Mouse (Mus musculus): ENCODE measurements around the gene Camk1d. TPM values are rescaled to one million over a fixed set of nuclear protein-coding genes. Genes with fewer than 3 reads are reported as not detected.

Camk1d gene
- total and polyA plus RNA-seq, 3 experiments: 4.6 to 12.4 (median 4.8) TPM

GRCm38 (mm10) chr2:5598533-5598932 lies 115.8 kb downstream of the Camk1d start:
- Histone ChIP-seq H3K4me2 (ENCODE audit: insufficient read depth, low read depth, poor library complexity, severe bottlenecking) (no peak overlapping the region), H3K36me3 (replicated peaks in 1 of 2; ENCODE audit: control insufficient read depth in 1 of 2, insufficient read depth in 1 of 2, low read length in 1 of 2) (peaks cover 0 to 7% of the 10 kb centered on the region in 2 experiments), H3K27me3 (replicated peaks) (no peaks in the 10 kb centered on the region), H3K9me3 (replicated peaks; ENCODE audit: low read length) (no peaks in the 10 kb centered on the region), H3K4me3 (replicated peaks in 1 of 3; ENCODE audit: low read depth in 2 of 3, low read length in 2 of 3, poor library complexity in 1 of 3) (no peak overlapping the region), H3K27ac (ENCODE audit: insufficient read depth, low read depth) (no peak overlapping the region), H3K4me1 (ENCODE audit: control insufficient read depth in 1 of 2, insufficient read depth in 2 of 2) (peaks cover 27 to 87% of the 10 kb centered on the region in 2 experiments), H3K9ac (ENCODE audit: insufficient read depth, low read depth) (no peak overlapping the region), H3K79me2 (replicated peaks; ENCODE audit: control insufficient read depth, extremely low read depth, insufficient read depth, poor library complexity, severe bottlenecking) (no peaks in the 10 kb centered on the region)
- TF ChIP-seq ELF1 (IDR thresholded peaks at IDR 0.05; ENCODE audit: low read depth, low read length): no peak
- no peak for TF ChIP-seq UBTF (IDR thresholded peaks at IDR 0.05; ENCODE audit: low read depth, low read length)
- TF ChIP-seq GABPA (IDR thresholded peaks at IDR 0.05; ENCODE audit: insufficient replicate concordance, low read depth, low read length): no peak
- TF ChIP-seq MEF2A (IDR thresholded peaks at IDR 0.05; ENCODE audit: borderline replicate concordance, low read depth, low read length): no peak
- no peak for TF ChIP-seq JUND (conservative IDR thresholded peaks at IDR 0.05; ENCODE audit: low read depth, low read length)
- TF ChIP-seq ETS1 (conservative IDR thresholded peaks at IDR 0.05; ENCODE audit: low read depth, low read length): no peak
- no peak for DNase-seq (ENCODE audit: extremely low read depth)
- in situ Hi-C loops (cut with MboI; ENCODE audit: low pct_ligation_motif_present, low pct_unique_long_range_greater_than_20kb, low sequenced_read_pairs) (no loop called here), dilution Hi-C loops (cut with MboI; ENCODE audit: extremely low pct_ligation_motif_present, extremely low pct_unique_long_range_greater_than_20kb, low sequenced_read_pairs) (no loop called here)

GRCm38 (mm10) chr2:5596882-5597281 lies 117.4 kb downstream of the Camk1d start:
- in situ Hi-C loops (cut with MboI; ENCODE audit: low pct_ligation_motif_present, low pct_unique_long_range_greater_than_20kb, low sequenced_read_pairs) (no loop called here), dilution Hi-C loops (cut with MboI; ENCODE audit: extremely low pct_ligation_motif_present, extremely low pct_unique_long_range_greater_than_20kb, low sequenced_read_pairs) (no loop called here)
- H3K4me1 ChIP-seq (ENCODE audit: control insufficient read depth in 1 of 2, insufficient read depth in 2 of 2): peaks cover 32 to 90% of the 10 kb centered on the region in 2 experiments
- H3K4me3 ChIP-seq (replicated peaks in 1 of 3; ENCODE audit: low read depth in 2 of 3, low read length in 2 of 3, poor library complexity in 1 of 3): no peak overlapping the region
- H3K4me2 ChIP-seq (ENCODE audit: insufficient read depth, low read depth, poor library complexity, severe bottlenecking): no peak overlapping the region
- H3K79me2 ChIP-seq (replicated peaks; ENCODE audit: control insufficient read depth, extremely low read depth, insufficient read depth, poor library complexity, severe bottlenecking): no peaks in the 10 kb centered on the region
- H3K9ac ChIP-seq (ENCODE audit: insufficient read depth, low read depth): no peak overlapping the region
- no peak overlapping the region for H3K27ac ChIP-seq (ENCODE audit: insufficient read depth, low read depth)
- TF ChIP-seq KAT2A (IDR thresholded peaks at IDR 0.05; ENCODE audit: insufficient replicate concordance, low read length): no peak
- TF ChIP-seq SIN3A (IDR thresholded peaks at IDR 0.05; ENCODE audit: low read length): no peak
- no peak for TF ChIP-seq IRF4 (IDR thresholded peaks at IDR 0.05; ENCODE audit: low read depth, low read length)
- no peak for TF ChIP-seq EP300 (IDR thresholded peaks at IDR 0.05; ENCODE audit: low read length)
- no peak for TF ChIP-seq ETS1 (conservative IDR thresholded peaks at IDR 0.05; ENCODE audit: low read depth, low read length)
- TF ChIP-seq UBTF (IDR thresholded peaks at IDR 0.05; ENCODE audit: low read depth, low read length): no peak
- TF ChIP-seq CTCF (conservative IDR thresholded peaks at IDR 0.05 in 1 of 2, IDR thresholded peaks at IDR 0.05 in 1 of 2; ENCODE audit: low read depth in 2 of 2, low read length in 2 of 2): no peak
- no peak for TF ChIP-seq MXI1 (IDR thresholded peaks at IDR 0.05; ENCODE audit: low read depth, low read length)
- TF ChIP-seq CHD2 (IDR thresholded peaks at IDR 0.05; ENCODE audit: low read length): no peak
- TF ChIP-seq RCOR1 (conservative IDR thresholded peaks at IDR 0.05; ENCODE audit: low read depth, low read length): no peak
- no peak for TF ChIP-seq MAZ (IDR thresholded peaks at IDR 0.05; ENCODE audit: low read depth, low read length)
- H3K27me3 ChIP-seq (replicated peaks): no peaks in the 10 kb centered on the region
- H3K9me3 ChIP-seq (replicated peaks; ENCODE audit: low read length): no peaks in the 10 kb centered on the region
- no peak for DNase-seq (ENCODE audit: extremely low read depth)
- H3K36me3 ChIP-seq (replicated peaks in 1 of 2; ENCODE audit: control insufficient read depth in 1 of 2, insufficient read depth in 1 of 2, low read length in 1 of 2): peaks cover 0 to 5% of the 10 kb centered on the region in 2 experiments
